Mouse (Mus musculus): ENCODE results near the gene Artn.
A peak's percentile ranks its signal among the peaks of the same experiment; 100 is the strongest.

Gene Artn

GRCm38 (mm10) chr4:117890031-117890430 is 39.5 kb downstream of the Artn start:
- no peak for DNase-seq (ENCODE audit: low spot score in 2 of 2)

- DNase-seq (ENCODE audit: low spot score in 2 of 2): no peak
These were observed 40.1 kb downstream of the Artn start for GRCm38 (mm10) chr4:117889471-117889870.

- no peak for DNase-seq (ENCODE audit: low spot score in 2 of 2)
These were observed 41.6 kb downstream of the Artn start for GRCm38 (mm10) chr4:117887920-117888319.

GRCm38 (mm10) chr4:117887133-117887532 is 42.4 kb downstream of the Artn start, which contains the start of gene Atp6v0b:
Atp6v0b (minus strand) TSS chr4:117887333.
- DNase-seq (ENCODE audit: low spot score in 2 of 2): peak; percentile 92 to 95

GRCm38 (mm10) chr4:117886644-117887043 is 42.9 kb downstream of the Artn start:
- no peak for DNase-seq (ENCODE audit: low spot score in 2 of 2)

- DNase-seq (ENCODE audit: low spot score in 2 of 2): no peak
These were observed 43.6 kb downstream of the Artn start for GRCm38 (mm10) chr4:117885994-117886393.

- DNase-seq (ENCODE audit: low spot score in 2 of 2): no peak
These were observed 44.5 kb downstream of the Artn start for GRCm38 (mm10) chr4:117885093-117885492.

- DNase-seq (ENCODE audit: low spot score in 2 of 2): no peak
These were observed 45.4 kb downstream of the Artn start for GRCm38 (mm10) chr4:117884146-117884545.

GRCm38 (mm10) chr4:117882701-117883691 is 46.6 kb downstream of the Artn start, which contains the start of gene B4galt2:
B4galt2 (minus strand) TSS chr4:117883487.
- no peak for DNase-seq (ENCODE audit: low spot score in 2 of 2)

GRCm38 (mm10) chr4:117878703-117879102 is 50.9 kb downstream of the Artn start:
- DNase-seq (ENCODE audit: low spot score in 2 of 2): no peak

GRCm38 (mm10) chr4:117878301-117878700 is 51.3 kb downstream of the Artn start:
- DNase-seq (ENCODE audit: low spot score in 2 of 2): no peak
